Mouse (Mus musculus) embryonic stem cell, embryonic (primary cell): ENCODE measurements around the gene Rngtt.
"Not testable (repeated sequence)": the region's sequence is repeated elsewhere in the genome, so short reads cannot be mapped to it uniquely, and the experiment has no call there.

Experiments
- CTCF ChIA-PET, 4 experiments: fragments of 300-600 bp in 2 of 4; fragments of 350-600 bp in 2 of 4; sonication (Branson Sonifier 250); formaldehyde crosslinking; loops; one replicate each; lab custom pipeline; 2022; ENCODE audit warnings: inconsistent platforms in 2 of 4; lab: Charles Lee
- POLR2A ChIA-PET, 4 experiments: fragments of 300-600 bp in 2 of 4; fragments of 350-600 bp in 2 of 4; sonication (Branson Sonifier 250); formaldehyde crosslinking; loops; one replicate each; lab custom pipeline; 2022; ENCODE audit warnings: antibody characterized with exemption in 4 of 4, inconsistent platforms in 1 of 4; lab: Charles Lee

Rngtt gene

GRCm38 (mm10) chr4:33292409-33293370, 17.4 kb upstream of the Rngtt start:
- CTCF ChIA-PET: interaction anchor here (0.5 to 1.8 kb wide), 19 partner anchors 10 to 706 kb away, joined by 3 to 10 read pairs (median 4); partner anchors contain the start of genes Srsf12 (in 2 of the 4) and Pm20d2 (in 1 of the 4)
- POLR2A ChIA-PET: interaction anchor here in 3 of 4 experiments (0.7 to 1.9 kb wide), 11 partner anchors 18 to 705 kb away, joined by 3 to 6 read pairs (median 4); partner anchors contain the start of genes Rngtt (in 1 of the 3) and Srsf12 (in 1 of the 3)

DNA sequence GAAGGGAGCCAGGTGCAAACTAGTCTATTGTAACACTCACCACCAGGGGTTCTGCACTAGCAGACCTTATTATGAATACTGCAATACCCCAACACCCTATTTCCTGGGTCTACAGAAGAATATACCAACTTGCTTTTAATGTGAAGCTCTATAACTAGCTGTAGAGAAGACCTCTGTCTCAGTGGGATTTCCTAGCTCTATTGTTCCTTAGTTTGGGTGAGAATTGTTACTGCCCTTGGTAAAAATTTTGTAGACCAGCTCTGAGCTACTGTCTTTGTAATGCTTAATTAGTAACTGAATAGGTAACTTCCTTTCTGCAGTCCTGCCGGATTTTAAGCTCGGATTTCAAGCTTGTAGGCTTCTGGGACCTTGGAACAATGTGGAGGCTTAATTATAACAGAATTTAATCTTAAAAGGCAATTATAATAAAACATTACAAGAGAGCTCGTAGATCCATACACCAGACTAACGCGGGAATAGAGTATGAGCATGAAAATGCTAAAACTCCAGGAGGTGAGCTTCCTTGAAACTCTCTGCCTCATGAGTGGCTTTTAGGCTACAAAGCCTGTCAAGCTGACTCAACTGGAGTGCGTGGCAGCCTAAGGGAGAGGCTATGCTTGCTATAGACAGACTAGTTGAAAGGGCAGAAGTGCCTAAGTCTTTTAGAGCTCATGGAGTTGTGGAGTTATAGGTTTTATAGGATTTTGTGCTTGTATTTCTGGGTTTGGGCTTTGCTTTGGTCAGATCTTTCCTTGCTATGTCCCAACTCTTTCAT, 9.0 kb upstream of the Rngtt start:
- CTCF ChIA-PET: not testable (repeated sequence)
- POLR2A ChIA-PET: interaction anchor here in 2 of 4 experiments (1.4 to 2.2 kb wide), 3 partner anchors 10 to 54 kb away, joined by 4 to 11 read pairs (median 4); partner anchors contain the start of gene Rngtt (in 1 of the 2)

DNA sequence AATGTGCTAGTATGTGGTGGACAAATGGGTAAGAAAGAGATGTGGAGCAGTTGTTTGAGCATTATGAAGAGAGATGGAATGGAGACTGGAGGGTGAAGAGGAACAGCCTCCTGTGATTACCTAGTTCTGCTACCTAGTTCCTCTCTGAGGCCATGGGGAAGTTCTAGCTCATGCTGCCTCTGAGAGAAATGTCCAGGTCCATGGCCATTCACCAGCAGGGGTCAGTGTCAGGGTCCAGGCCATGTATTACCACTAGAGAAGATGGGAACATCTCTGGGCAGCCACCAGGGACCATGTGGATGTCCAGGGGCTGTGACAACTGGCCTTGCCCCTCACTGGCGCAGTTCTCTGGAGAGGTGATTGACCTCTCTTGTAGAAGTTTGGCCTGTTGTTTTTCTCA, 7.1 kb upstream of the Rngtt start:
- ChIA-PET CTCF (interaction anchor here in 1 of 4 experiments (1.2 kb wide), 1 partner anchor 20 kb away, joined by 3 read pairs; no protein-coding TSS in a partner anchor), POLR2A (no interaction called here)

- POLR2A ChIA-PET: interaction anchor here in 3 of 4 experiments (0.9 to 5.8 kb wide), 10 partner anchors 9 to 119 kb away, joined by 3 to 46 read pairs (median 4); partner anchors contain the start of gene Pm20d2 (in 1 of the 3)
- CTCF ChIA-PET: interaction anchor here in 2 of 4 experiments (0.6 to 1.1 kb wide), 4 partner anchors 10 to 573 kb away, joined by 3 read pairs; no protein-coding TSS in a partner anchor
These were observed 3.0 kb upstream of the Rngtt start for GRCm38 (mm10) chr4:33307146-33307545.

GRCm38 (mm10) chr4:33310840-33311437, 828 bp downstream of the Rngtt start:
- ChIA-PET CTCF (interaction anchor here in 3 of 4 experiments (0.6 to 0.7 kb wide), 4 partner anchors 121 to 1740 kb away, joined by 3 to 11 read pairs (median 4); no protein-coding TSS in a partner anchor), POLR2A (interaction anchor here (0.6 to 5.8 kb wide), 45 partner anchors 8 to 1109 kb away, joined by 3 to 46 read pairs (median 5); partner anchors contain the start of genes Casp8ap2 (in 1 of the 4), Pm20d2 (in 1 of the 4) and Srsf12 (in 1 of the 4))

DNA sequence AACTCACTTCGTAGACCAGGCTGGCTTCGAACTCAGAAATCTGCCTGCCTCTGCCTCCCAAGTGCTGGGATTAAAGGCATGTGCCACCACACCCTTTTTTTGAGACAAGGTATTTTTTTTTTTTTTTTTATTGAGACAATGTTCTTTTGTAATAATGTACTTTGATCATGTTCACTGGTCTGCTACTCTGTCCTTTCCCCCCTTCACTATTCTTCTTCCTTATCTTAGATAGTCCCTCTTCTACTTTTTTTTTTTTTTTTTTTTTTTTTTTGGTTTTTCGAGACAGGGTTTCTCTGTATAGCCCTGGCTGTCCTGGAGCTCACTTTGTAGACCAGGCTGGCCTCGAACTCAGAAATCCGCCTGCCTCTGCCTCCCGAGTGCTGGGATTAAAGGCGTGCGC, 4.0 kb downstream of the Rngtt start:
- POLR2A ChIA-PET: interaction anchor here in 2 of 4 experiments (0.6 to 0.9 kb wide), 5 partner anchors 24 to 1165 kb away, joined by 3 to 9 read pairs (median 4); no protein-coding TSS in a partner anchor
- CTCF ChIA-PET: not testable (repeated sequence)

DNA sequence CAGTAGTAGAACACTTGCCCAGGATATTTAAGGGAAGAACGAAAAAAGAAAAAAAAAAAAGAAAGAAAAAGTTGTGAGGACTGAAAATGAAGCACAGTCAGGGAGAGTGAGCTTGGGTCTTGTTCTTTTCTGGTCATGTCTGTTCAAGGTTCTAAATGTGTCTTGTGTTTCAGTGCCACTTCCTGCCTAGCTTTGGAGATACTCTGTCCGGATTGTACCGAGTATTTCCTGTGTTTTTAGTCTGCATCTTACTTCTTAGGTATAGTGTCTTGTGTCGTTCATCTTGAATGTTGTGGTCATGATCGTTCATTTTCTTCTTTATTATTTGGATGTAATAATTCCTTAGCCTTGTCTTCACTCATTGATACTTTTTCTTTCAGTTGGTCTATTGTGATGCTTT, 5.7 kb downstream of the Rngtt start:
- ChIA-PET CTCF (interaction anchor here in 1 of 4 experiments (0.7 kb wide), 1 partner anchor 39 kb away, joined by 6 read pairs; no protein-coding TSS in a partner anchor), POLR2A (interaction anchor here in 1 of 4 experiments (1.5 kb wide), 1 partner anchor 15 kb away, joined by 3 read pairs; no protein-coding TSS in a partner anchor)

- ChIA-PET CTCF (no interaction called here), POLR2A (interaction anchor here in 1 of 4 experiments (1.2 kb wide), 1 partner anchor 15 kb away, joined by 3 read pairs; no protein-coding TSS in a partner anchor)
These were observed 21.0 kb downstream of the Rngtt start for GRCm38 (mm10) chr4:33331147-33331546.

GRCm38 (mm10) chr4:33332956-33333455, 22.9 kb downstream of the Rngtt start:
- ChIA-PET CTCF (no interaction called here), POLR2A (interaction anchor here in 1 of 4 experiments (0.6 kb wide), 1 partner anchor 186 kb away, joined by 3 read pairs; no protein-coding TSS in a partner anchor)

DNA sequence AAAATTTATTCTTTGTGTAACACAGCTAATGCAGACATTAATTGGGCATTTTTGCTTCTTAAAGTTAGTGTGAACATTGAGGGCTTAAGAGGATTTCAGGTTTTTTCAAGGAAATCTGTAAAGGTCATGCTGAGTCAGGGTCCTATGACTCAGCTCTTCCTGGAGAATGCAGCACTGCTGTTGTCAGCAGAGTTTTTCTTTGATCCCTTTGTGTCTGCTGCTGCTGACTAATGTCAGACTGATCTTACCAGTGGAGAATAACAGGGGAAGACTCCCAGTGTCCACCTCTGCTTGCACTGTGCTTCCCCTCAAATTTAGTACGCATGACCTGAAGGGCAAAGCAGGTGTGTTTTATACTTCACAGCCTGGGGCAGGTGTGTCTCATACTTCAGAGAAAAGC, 27.9 kb downstream of the Rngtt start:
- POLR2A ChIA-PET: interaction anchor here (0.5 to 1.5 kb wide), 10 partner anchors 9 to 91 kb away, joined by 3 to 9 read pairs (median 3); no protein-coding TSS in a partner anchor
- CTCF ChIA-PET: no interaction called here

- ChIA-PET CTCF (interaction anchor here in 1 of 4 experiments (0.5 kb wide), 1 partner anchor 20 kb away, joined by 3 read pairs; no protein-coding TSS in a partner anchor), POLR2A (interaction anchor here (0.6 to 2.2 kb wide), 11 partner anchors 14 to 394 kb away, joined by 3 to 11 read pairs (median 4); partner anchors contain the start of gene Rngtt (in 2 of the 4))
These were observed 33.0 kb downstream of the Rngtt start for GRCm38 (mm10) chr4:33342877-33343731.

GRCm38 (mm10) chr4:33343732-33344057, 33.6 kb downstream of the Rngtt start:
- POLR2A ChIA-PET: interaction anchor here in 2 of 4 experiments (0.7 to 2.2 kb wide), 7 partner anchors 9 to 34 kb away, joined by 3 to 8 read pairs (median 3); partner anchors contain the start of gene Rngtt (in 2 of the 2)
- CTCF ChIA-PET: no interaction called here

DNA sequence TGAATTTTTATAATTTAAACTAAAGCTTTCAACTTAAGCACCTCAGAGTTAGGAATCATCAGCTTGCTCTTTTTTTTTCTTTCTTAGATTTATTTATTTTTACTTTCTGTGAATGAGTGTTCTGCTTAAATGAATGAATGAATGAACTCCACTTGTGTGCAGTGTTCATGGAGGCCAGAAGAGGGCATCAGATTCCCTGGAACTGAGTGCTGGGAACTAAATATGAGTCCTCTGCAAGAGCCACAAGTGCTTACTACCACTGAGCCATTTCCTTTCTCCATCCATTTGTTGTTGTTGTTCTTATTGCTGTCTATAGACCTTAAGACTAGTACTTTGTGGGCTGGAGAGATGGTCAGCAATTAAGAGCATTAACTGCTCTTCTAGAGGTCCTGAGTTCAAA, 53.3 kb downstream of the Rngtt start:
- POLR2A ChIA-PET: interaction anchor here in 1 of 4 experiments (1.3 kb wide), 1 partner anchor 17 kb away, joined by 3 read pairs; no protein-coding TSS in a partner anchor
- CTCF ChIA-PET: interaction anchor here in 2 of 4 experiments (0.6 to 1.1 kb wide), 2 partner anchors 17 to 21 kb away, joined by 3 read pairs; no protein-coding TSS in a partner anchor

- ChIA-PET CTCF (interaction anchor here in 1 of 4 experiments (0.6 kb wide), 1 partner anchor 1333 kb away, joined by 3 read pairs; no protein-coding TSS in a partner anchor), POLR2A (interaction anchor here in 1 of 4 experiments (1.0 to 1.9 kb wide), 3 partner anchors 9 to 128 kb away, joined by 3 to 10 read pairs (median 5); no protein-coding TSS in a partner anchor)
These were observed 64.8 kb downstream of the Rngtt start for GRCm38 (mm10) chr4:33374916-33375315.

DNA sequence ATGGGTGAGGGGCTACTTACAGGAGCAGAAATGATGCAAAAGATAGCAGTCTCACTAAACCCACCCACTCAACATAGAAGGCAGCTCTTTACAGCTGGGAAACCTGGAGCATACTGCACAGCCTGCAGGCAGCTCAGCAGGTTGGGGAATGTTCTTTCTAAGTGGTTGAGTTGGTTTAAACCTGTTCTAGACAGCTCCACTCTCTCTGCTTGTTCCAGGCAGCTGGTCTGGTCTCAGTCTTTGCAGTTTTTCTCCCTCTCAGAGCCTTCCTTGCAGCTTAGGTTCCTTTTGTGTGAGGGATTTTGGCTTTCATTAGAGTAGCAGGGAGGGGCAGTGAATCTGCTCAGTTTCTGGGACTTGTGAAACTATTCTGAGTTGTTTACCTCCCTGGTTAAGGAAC, 67.5 kb downstream of the Rngtt start:
- CTCF ChIA-PET: interaction anchor here in 1 of 4 experiments (0.6 kb wide), 1 partner anchor 9 kb away, joined by 3 read pairs; no protein-coding TSS in a partner anchor
- POLR2A ChIA-PET: interaction anchor here in 1 of 4 experiments (0.9 to 1.0 kb wide), 2 partner anchors 9 to 531 kb away, joined by 3 read pairs; no protein-coding TSS in a partner anchor

DNA sequence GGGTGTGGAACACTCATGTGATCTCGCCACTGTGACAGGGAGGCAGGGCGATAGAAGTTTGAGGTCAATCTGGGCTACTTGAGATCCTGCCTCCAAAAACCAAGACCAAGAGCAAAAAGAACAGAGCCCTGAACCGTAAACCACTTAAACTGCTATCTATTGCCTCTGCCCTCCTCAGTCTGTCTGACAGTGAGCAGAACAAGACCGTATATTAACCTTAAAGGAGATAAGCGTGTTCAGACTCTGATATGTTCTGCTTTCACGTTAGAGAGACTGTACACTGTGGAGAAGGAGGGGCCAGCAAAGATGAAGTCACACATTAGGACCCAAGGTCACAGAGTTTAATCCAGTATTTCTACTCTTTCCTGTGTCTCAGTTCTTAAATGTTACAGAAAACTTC, 68.8 kb downstream of the Rngtt start:
- ChIA-PET CTCF (no interaction called here), POLR2A (interaction anchor here in 2 of 4 experiments (1.0 to 1.8 kb wide), 3 partner anchors 12 to 69 kb away, joined by 3 to 4 read pairs (median 3); partner anchors contain the start of gene Rngtt (in 1 of the 2))
